Mouse (Mus musculus): ENCODE data around the gene Pga5. TPM values are rescaled to one million over a fixed set of nuclear protein-coding genes. Genes with fewer than 3 reads are reported as not detected.

Gene Pga5
- total RNA-seq, 1 experiment: 4.9 TPM

GRCm38 (mm10) chr19:10712646-10713045, 34.8 kb upstream of the Pga5 start:
- Histone ChIP-seq H3K27ac (ENCODE audit: insufficient read depth, low read depth, low read length, poor library complexity, severe bottlenecking) (no peak overlapping the region), H3K4me1 (ENCODE audit: control insufficient read depth in 2 of 2, insufficient read depth in 2 of 2, low read length in 2 of 2, poor library complexity in 1 of 2) (peaks cover 0 to 4% of the 10 kb centered on the region in 2 experiments; a peak in 1 of 4 replicates), H3K4me3 (ENCODE audit: insufficient read depth in 1 of 2, low read depth in 1 of 2, low read length in 2 of 2, poor library complexity in 1 of 2, severe bottlenecking in 1 of 2) (no peak overlapping the region), H3K9ac (ENCODE audit: insufficient read depth, low read depth, low read length, poor library complexity, severe bottlenecking) (no peak overlapping the region), H3K36me3 (ENCODE audit: control insufficient read depth, insufficient read depth, low read length, poor library complexity, severe bottlenecking) (peaks cover 26% of the 10 kb centered on the region; the same call in 1 of the 2 replicates), H3K9me3 (ENCODE audit: control insufficient read depth, insufficient read depth, low read depth, low read length) (no peaks in the 10 kb centered on the region)
- in situ Hi-C loops (cut with MboI; ENCODE audit: low sequenced_read_pairs in 2 of 2, unreplicated experiment in 2 of 2): loop anchor here in 1 of 2 experiments (25.0 kb wide), 1 partner anchor 250 kb away; the partner anchor contains the start of gene Ms4a10
- TF ChIP-seq CHD2 (IDR thresholded peaks at IDR 0.05; ENCODE audit: low read depth, low read length) (no peak), MAFK (IDR thresholded peaks at IDR 0.05; ENCODE audit: insufficient read depth, low read depth, low read length) (no peak), ZC3H11A (IDR thresholded peaks at IDR 0.05; ENCODE audit: borderline replicate concordance, low read depth, low read length) (no peak), HCFC1 (IDR thresholded peaks at IDR 0.05; ENCODE audit: borderline replicate concordance, insufficient read depth, low read length) (no peak), ZNF384 (IDR thresholded peaks at IDR 0.05; ENCODE audit: low read depth, low read length) (no peak)
- DNase-seq (ENCODE audit: low read depth, low spot score): no peak

GRCm38 (mm10) chr19:10712194-10712593, 34.3 kb upstream of the Pga5 start:
- DNase-seq (ENCODE audit: low read depth, low spot score): no peak
- in situ Hi-C loops (cut with MboI; ENCODE audit: low sequenced_read_pairs in 2 of 2, unreplicated experiment in 2 of 2): loop anchor here in 1 of 2 experiments (25.0 kb wide), 1 partner anchor 250 kb away; the partner anchor contains the start of gene Ms4a10
- TF ChIP-seq ZC3H11A (IDR thresholded peaks at IDR 0.05; ENCODE audit: borderline replicate concordance, low read depth, low read length) (no peak), HCFC1 (IDR thresholded peaks at IDR 0.05; ENCODE audit: borderline replicate concordance, insufficient read depth, low read length) (no peak), MAFK (IDR thresholded peaks at IDR 0.05; ENCODE audit: insufficient read depth, low read depth, low read length) (no peak), CHD2 (IDR thresholded peaks at IDR 0.05; ENCODE audit: low read depth, low read length) (no peak), ZNF384 (IDR thresholded peaks at IDR 0.05; ENCODE audit: low read depth, low read length) (no peak)
- Histone ChIP-seq H3K9me3 (ENCODE audit: control insufficient read depth, insufficient read depth, low read depth, low read length) (no peaks in the 10 kb centered on the region), H3K36me3 (ENCODE audit: control insufficient read depth, insufficient read depth, low read length, poor library complexity, severe bottlenecking) (peaks cover 26% of the 10 kb centered on the region; the same call in 1 of the 2 replicates), H3K4me1 (ENCODE audit: control insufficient read depth in 2 of 2, insufficient read depth in 2 of 2, low read length in 2 of 2, poor library complexity in 1 of 2) (peaks cover 0 to 4% of the 10 kb centered on the region in 2 experiments; a peak in 1 of 4 replicates), H3K9ac (ENCODE audit: insufficient read depth, low read depth, low read length, poor library complexity, severe bottlenecking) (no peak overlapping the region), H3K27ac (ENCODE audit: insufficient read depth, low read depth, low read length, poor library complexity, severe bottlenecking) (no peak overlapping the region), H3K4me3 (ENCODE audit: insufficient read depth in 1 of 2, low read depth in 1 of 2, low read length in 2 of 2, poor library complexity in 1 of 2, severe bottlenecking in 1 of 2) (no peak overlapping the region)

GRCm38 (mm10) chr19:10710751-10711150, 32.9 kb upstream of the Pga5 start:
- peaks cover 0 to 4% of the 10 kb centered on the region in 2 experiments; a peak in 1 of 4 replicates for H3K4me1 ChIP-seq (ENCODE audit: control insufficient read depth in 2 of 2, insufficient read depth in 2 of 2, low read length in 2 of 2, poor library complexity in 1 of 2)
- peaks cover 26% of the 10 kb centered on the region; the same call in 1 of the 2 replicates for H3K36me3 ChIP-seq (ENCODE audit: control insufficient read depth, insufficient read depth, low read length, poor library complexity, severe bottlenecking)
- no peak overlapping the region for H3K4me3 ChIP-seq (ENCODE audit: insufficient read depth in 1 of 2, low read depth in 1 of 2, low read length in 2 of 2, poor library complexity in 1 of 2, severe bottlenecking in 1 of 2)
- H3K9me3 ChIP-seq (ENCODE audit: control insufficient read depth, insufficient read depth, low read depth, low read length): no peaks in the 10 kb centered on the region
- DNase-seq (ENCODE audit: low read depth, low spot score): no peak
- TF ChIP-seq ZNF384 (IDR thresholded peaks at IDR 0.05; ENCODE audit: low read depth, low read length) (no peak), MAFK (IDR thresholded peaks at IDR 0.05; ENCODE audit: insufficient read depth, low read depth, low read length) (no peak), HCFC1 (IDR thresholded peaks at IDR 0.05; ENCODE audit: borderline replicate concordance, insufficient read depth, low read length) (no peak), CHD2 (IDR thresholded peaks at IDR 0.05; ENCODE audit: low read depth, low read length) (no peak), ZC3H11A (IDR thresholded peaks at IDR 0.05; ENCODE audit: borderline replicate concordance, low read depth, low read length) (no peak)
- H3K27ac ChIP-seq (ENCODE audit: insufficient read depth, low read depth, low read length, poor library complexity, severe bottlenecking): no peak overlapping the region
- H3K9ac ChIP-seq (ENCODE audit: insufficient read depth, low read depth, low read length, poor library complexity, severe bottlenecking): no peak overlapping the region
- in situ Hi-C loops (cut with MboI; ENCODE audit: low sequenced_read_pairs in 2 of 2, unreplicated experiment in 2 of 2): loop anchor here in 1 of 2 experiments (25.0 kb wide), 1 partner anchor 252 kb away; the partner anchor contains the start of gene Ms4a10

- H3K9me3 ChIP-seq (ENCODE audit: control insufficient read depth, insufficient read depth, low read depth, low read length): no peaks in the 10 kb centered on the region
- H3K4me1 ChIP-seq (ENCODE audit: control insufficient read depth in 2 of 2, insufficient read depth in 2 of 2, low read length in 2 of 2, poor library complexity in 1 of 2): peaks cover 0 to 4% of the 10 kb centered on the region in 2 experiments; a peak in 1 of 4 replicates
- no peak overlapping the region for H3K9ac ChIP-seq (ENCODE audit: insufficient read depth, low read depth, low read length, poor library complexity, severe bottlenecking)
- DNase-seq (ENCODE audit: low read depth, low spot score): no peak
- TF ChIP-seq CHD2 (IDR thresholded peaks at IDR 0.05; ENCODE audit: low read depth, low read length): no peak
- no peak for TF ChIP-seq ZNF384 (IDR thresholded peaks at IDR 0.05; ENCODE audit: low read depth, low read length)
- no peak for TF ChIP-seq ZC3H11A (IDR thresholded peaks at IDR 0.05; ENCODE audit: borderline replicate concordance, low read depth, low read length)
- no peak for TF ChIP-seq MAFK (IDR thresholded peaks at IDR 0.05; ENCODE audit: insufficient read depth, low read depth, low read length)
- TF ChIP-seq HCFC1 (IDR thresholded peaks at IDR 0.05; ENCODE audit: borderline replicate concordance, insufficient read depth, low read length): no peak
- in situ Hi-C loops (cut with MboI; ENCODE audit: low sequenced_read_pairs in 2 of 2, unreplicated experiment in 2 of 2): loop anchor here in 1 of 2 experiments (25.0 kb wide), 1 partner anchor 252 kb away; the partner anchor contains the start of gene Ms4a10
- no peak overlapping the region for H3K27ac ChIP-seq (ENCODE audit: insufficient read depth, low read depth, low read length, poor library complexity, severe bottlenecking)
- peaks cover 26% of the 10 kb centered on the region; the same call in 1 of the 2 replicates for H3K36me3 ChIP-seq (ENCODE audit: control insufficient read depth, insufficient read depth, low read length, poor library complexity, severe bottlenecking)
- H3K4me3 ChIP-seq (ENCODE audit: insufficient read depth in 1 of 2, low read depth in 1 of 2, low read length in 2 of 2, poor library complexity in 1 of 2, severe bottlenecking in 1 of 2): no peak overlapping the region
Measured at GRCm38 (mm10) chr19:10710088-10710511, 32.2 kb upstream of the Pga5 start.
